Mouse (Mus musculus) lung, adult 2 months (tissue): ENCODE data around the gene Slco1a5. TPM values are rescaled to one million over a fixed set of nuclear protein-coding genes. Genes with fewer than 3 reads are reported as not detected.
A peak's percentile ranks its signal among the peaks of the same experiment; 100 is the strongest.
"Not testable (repeated sequence)": the region's sequence is repeated elsewhere in the genome, so short reads cannot be mapped to it uniquely, and the experiment has no call there.

Experiments
- DNase-seq: peaks from one replicate; pipeline ENCODE4 v3.0.0; 2022
- H3K4me1 ChIP-seq: fragments of 200-500 bp; 2 replicates; pipeline ENCODE4 v1.6.1; 2011; ENCODE audit warnings: low read length; ENCODE audit not compliant: control insufficient read depth, insufficient read depth
- H3K4me3 ChIP-seq: fragments of 200-500 bp; replicated peaks from 2 replicates; pipeline ENCODE3; 2011; ENCODE audit warnings: low read depth, mild to moderate bottlenecking, control low read depth, low read length; ENCODE audit errors: extremely low read depth
- CTCF ChIP-seq: fragments of 200-500 bp; IDR thresholded peaks from 2 replicates; pipeline ENCODE4 v1.5.1; 2011; ENCODE audit warnings: mild to moderate bottlenecking, low read length, control low read depth; ENCODE audit not compliant: insufficient read depth
- POLR2A ChIP-seq: fragments of 200-500 bp; IDR thresholded peaks from 2 replicates; pipeline ENCODE4 v1.6.1; 2011; ENCODE audit warnings: low read depth, mild to moderate bottlenecking, control low read depth, low read length, borderline replicate concordance; ENCODE audit errors: extremely low read depth
- WGBS: fragments of 180-500 bp; shearing (Covaris S2); methylation state at CpG from one replicate; pipeline ENCODE4 v1.1.7; 2018; 5-methylcytosine and 5-hydroxymethylcytosine counted together
- polyA plus RNA-seq: library from polyadenylated mRNA; depleted of rRNA; stranded (reverse); fragments of >200 nt; gene quantifications from 2 replicates; pipeline ENCODE4 v1.2.3, GENCODE M21; 2012; rRNA removed

Slco1a5 gene
- 0.18 and 0.20 TPM in 2 replicates for polyA plus RNA-seq

GRCm38 (mm10) chr6:142322881-142323280, at the start of gene Slco1a5:
Gene Slco1a5 (minus strand): TSS chr6:142322981.
- H3K4me3 ChIP-seq, result no peak within 1 kb of the TSS
- 28% methylated on average over 4 of the region's 4 CpGs for WGBS
- no peak for TF ChIP-seq CTCF
- TF ChIP-seq POLR2A, result no peak
- DNase-seq, result no peak
- no peaks in the 10 kb centered on the region for H3K4me1 ChIP-seq

GRCm38 (mm10) chr6:142369568-142369967, 46.8 kb upstream of the Slco1a5 start:
- TF ChIP-seq CTCF (no peak), POLR2A (no peak)
- no peak overlapping the region for H3K4me3 ChIP-seq
- peak; percentile 20 for DNase-seq
- H3K4me1 ChIP-seq, result no peaks in the 10 kb centered on the region
- 70% methylated on average over 3 of the region's 3 CpGs for WGBS

- Histone ChIP-seq H3K4me3 (no peak overlapping the region), H3K4me1 (no peaks in the 10 kb centered on the region)
- no peak for TF ChIP-seq CTCF
- no peak for TF ChIP-seq POLR2A
- 99% methylated on average over 3 of the region's 3 CpGs for WGBS
- no peak for DNase-seq
These were observed 44.8 kb upstream of the Slco1a5 start for GRCm38 (mm10) chr6:142367565-142367964.

- TF ChIP-seq CTCF (no peak), POLR2A (no peak)
- 83% methylated on average over 10 of the region's 10 CpGs for whole genome bisulfite sequencing
- H3K4me1 ChIP-seq, result no peaks in the 10 kb centered on the region
- DNase-seq, result no peak
- H3K4me3 ChIP-seq, result no peak overlapping the region
These were observed 43.8 kb upstream of the Slco1a5 start for GRCm38 (mm10) chr6:142366473-142367018.

GRCm38 (mm10) chr6:142365742-142366472, 43.1 kb upstream of the Slco1a5 start:
- TF ChIP-seq POLR2A, result no peak
- no peak for TF ChIP-seq CTCF
- no peak for DNase-seq
- WGBS, result 66% methylated on average over 8 of the region's 8 CpGs
- no peaks in the 10 kb centered on the region for H3K4me1 ChIP-seq
- no peak overlapping the region for H3K4me3 ChIP-seq

GRCm38 (mm10) chr6:142363019-142363576, 40.3 kb upstream of the Slco1a5 start:
- 58% methylated on average over 9 of the region's 9 CpGs for WGBS
- DNase-seq, result no peak

GRCm38 (mm10) chr6:142362036-142362435, 39.3 kb upstream of the Slco1a5 start:
- no peaks in the 10 kb centered on the region for H3K4me1 ChIP-seq
- no peak for DNase-seq
- no peak overlapping the region for H3K4me3 ChIP-seq
- TF ChIP-seq CTCF (no peak), POLR2A (no peak)
- WGBS, result 85% methylated on average over 6 of the region's 6 CpGs

More at GRCm38 (mm10) chr6:142363019-142363576, 40.3 kb upstream of the Slco1a5 start:
- H3K4me3 ChIP-seq, result no peak overlapping the region
- H3K4me1 ChIP-seq, result no peaks in the 10 kb centered on the region
- TF ChIP-seq POLR2A (no peak), CTCF (peak; percentile 40; the same call in 1 of the 2 replicates)

- H3K4me1 ChIP-seq, result no peaks in the 10 kb centered on the region
- TF ChIP-seq POLR2A, result no peak
- no peak for TF ChIP-seq CTCF
- no peak for DNase-seq
- 61% methylated on average over 7 of the region's 7 CpGs for WGBS
- H3K4me3 ChIP-seq, result no peak overlapping the region
These were observed 34.3 kb upstream of the Slco1a5 start for GRCm38 (mm10) chr6:142357106-142357505.

GRCm38 (mm10) chr6:142352099-142352498, 29.3 kb upstream of the Slco1a5 start:
- not testable (repeated sequence) for H3K4me1 ChIP-seq, H3K4me3 ChIP-seq, DNase-seq
- WGBS, result 78% methylated on average over 3 of the region's 3 CpGs
